Mouse (Mus musculus): Measurements from ENCODE around the gene Gm7168. TPM values are rescaled to one million over a fixed set of nuclear protein-coding genes. Genes with fewer than 3 reads are reported as not detected.
"Not testable (repeated sequence)": the region's sequence is repeated elsewhere in the genome, so short reads cannot be mapped to it uniquely, and the experiment has no call there.

Gm7168 gene
- polyA plus RNA-seq, 1 experiment from 2014 or later: not detected

DNA sequence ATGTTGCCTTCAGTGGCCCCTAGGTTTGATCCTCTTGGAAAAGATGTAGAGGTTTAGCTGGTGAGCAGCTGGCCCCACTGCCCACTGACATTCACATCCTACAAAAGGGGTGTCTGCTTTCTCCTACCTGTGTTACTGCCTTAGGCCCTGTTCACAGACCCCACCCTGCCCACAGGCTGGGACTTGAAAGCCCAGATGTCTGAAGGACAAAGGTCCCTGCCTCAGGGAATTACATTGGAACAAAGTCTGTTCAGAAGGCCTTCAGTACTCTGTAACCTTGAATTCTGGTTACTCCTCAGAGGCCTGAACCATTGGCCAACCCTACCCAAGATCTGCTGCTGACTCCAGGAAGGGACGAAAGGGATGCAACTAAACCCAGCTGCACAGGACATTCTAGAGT, 39.5 kb downstream of the Gm7168 start:
- ATAC-seq (no peak), DNase-seq (no peak)
- 58% methylated on average over 1 of the region's 1 CpGs for WGBS (ENCODE audit: insufficient replicate concordance)
- Histone ChIP-seq H3K9me3 (ENCODE audit: low read length) (no peaks in the 10 kb centered on the region), H3K4me3 (ENCODE audit: low read depth, low read length) (no peak overlapping the region), H3K9ac (replicated peaks) (no peak overlapping the region), H3K36me3 (replicated peaks; ENCODE audit: insufficient read depth, low read length) (no peaks in the 10 kb centered on the region), H3K27me3 (ENCODE audit: insufficient read depth, low read length) (no peaks in the 10 kb centered on the region), H3K4me2 (ENCODE audit: low read depth, low read length) (no peak overlapping the region), H3K27ac (ENCODE audit: low read depth) (no peak overlapping the region), H3K4me1 (ENCODE audit: insufficient read depth) (no peaks in the 10 kb centered on the region)
- TF ChIP-seq EP300 (IDR thresholded peaks at IDR 0.05; ENCODE audit: low read depth) (no peak), CTCF (IDR thresholded peaks at IDR 0.05; ENCODE audit: low read depth) (no peak)

- not testable (repeated sequence) for H3K4me1 ChIP-seq (ENCODE audit: insufficient read depth); DNase-seq
Measured at GRCm38 (mm10) chr17:13993425-13993824, 45.3 kb downstream of the Gm7168 start.

More at GRCm38 (mm10) chr17:13993425-13993824, 45.3 kb downstream of the Gm7168 start:
- H3K9ac ChIP-seq (replicated peaks); H3K27ac ChIP-seq (ENCODE audit: low read depth); H3K27me3 ChIP-seq (ENCODE audit: insufficient read depth, low read length); H3K9me3 ChIP-seq (ENCODE audit: low read length); H3K4me2 ChIP-seq (ENCODE audit: low read depth, low read length); H3K36me3 ChIP-seq (replicated peaks; ENCODE audit: insufficient read depth, low read length); ATAC-seq; H3K4me3 ChIP-seq (ENCODE audit: low read depth, low read length): not testable (repeated sequence)
- TF ChIP-seq CTCF (IDR thresholded peaks at IDR 0.05; ENCODE audit: low read depth): peak; percentile 33
- 40% methylated on average over 2 of the region's 2 CpGs for WGBS (ENCODE audit: insufficient replicate concordance)

Other genes with a start within 250 kb of the Gm7168 start
- gene Afdn, start 187.8 kb upstream of the Gm7168 start, polyA plus RNA-seq (2015; fragmentation: Nextera tagmentation; extraction: Ambion mirVana): 20.6 and 25.0 TPM in 2 replicates
- 0.42 and 0.45 TPM in 2 replicates for gene Tcte2, start 186.5 kb upstream of the Gm7168 start, polyA plus RNA-seq (2015; fragmentation: Nextera tagmentation; extraction: Ambion mirVana)
- not detected in 2 replicates for gene Gm7356, start 55.3 kb downstream of the Gm7168 start, polyA plus RNA-seq (2015; fragmentation: Nextera tagmentation; extraction: Ambion mirVana)
- not detected in 2 replicates for gene Gm7358, start 111.2 kb downstream of the Gm7168 start, polyA plus RNA-seq (2015; fragmentation: Nextera tagmentation; extraction: Ambion mirVana)